25 mouse cellular contexts compared by ENCODE assay signal in genomic region chr9:123302759-123303313, GRCm38 (mm10).
"Had no signal": no experiment of that assay in that cellular context is flagged by ENCODE, and none has a peak within 500 bp of the region (broad histone marks: within the 10 kb centered on the region; RNA-seq: fewer than 3 reads in every experiment).

No protein-coding gene starts in this region.

- H3K27ac ChIP-seq: embryonic facial prominence, embryonic 10.5 days; embryonic facial prominence, embryonic 12.5 days; embryonic facial prominence, embryonic 13.5 days; embryonic facial prominence, embryonic 15.5 days; forebrain, embryonic 10.5 days; forebrain, embryonic 12.5 days; forebrain, embryonic 13.5 days; forebrain, embryonic 15.5 days; gastrocnemius, adult 2 months; heart, adult 2 months; heart, embryonic 10.5 days had no signal

- H3K9ac ChIP-seq: embryonic facial prominence, embryonic 12.5 days; embryonic facial prominence, embryonic 13.5 days; embryonic facial prominence, embryonic 15.5 days; forebrain, embryonic 12.5 days; forebrain, embryonic 13.5 days; forebrain, embryonic 15.5 days; forebrain, postnatal 0 days had no signal

- H3K27me3 ChIP-seq: embryonic facial prominence, embryonic 12.5 days; embryonic facial prominence, embryonic 13.5 days; embryonic facial prominence, embryonic 15.5 days; forebrain, embryonic 12.5 days; forebrain, embryonic 13.5 days; forebrain, embryonic 15.5 days had no signal

- DNase-seq: cerebellum, adult 9-10 months; cerebellum, adult 9-11 months; cerebellum, postnatal 10 days; cerebellum, postnatal 25 days; cerebellum, postnatal 36 days; embryo, embryonic 11 days; forebrain, postnatal 0 days; gastrocnemius, adult 2 months; gastrocnemius, postnatal 10 days; gastrocnemius, postnatal 14 days; gastrocnemius, postnatal 25 days; gastrocnemius, postnatal 36 days; heart, adult 11 months; heart, adult 18-20 months; heart, adult 2 months had no signal

- H3K4me2 ChIP-seq: embryonic facial prominence, embryonic 12.5 days; embryonic facial prominence, embryonic 13.5 days; embryonic facial prominence, embryonic 15.5 days; forebrain, embryonic 12.5 days; forebrain, embryonic 13.5 days; forebrain, embryonic 15.5 days had no signal

- H3K4me1 ChIP-seq: embryonic facial prominence, embryonic 10.5 days; embryonic facial prominence, embryonic 12.5 days; embryonic facial prominence, embryonic 13.5 days; embryonic facial prominence, embryonic 15.5 days; forebrain, embryonic 10.5 days; forebrain, embryonic 12.5 days; forebrain, embryonic 13.5 days; forebrain, embryonic 15.5 days had no signal

- H3K9me3 ChIP-seq: embryonic facial prominence, embryonic 10.5 days; embryonic facial prominence, embryonic 12.5 days; embryonic facial prominence, embryonic 13.5 days; embryonic facial prominence, embryonic 15.5 days; forebrain, embryonic 10.5 days; forebrain, embryonic 12.5 days; forebrain, embryonic 13.5 days; forebrain, embryonic 15.5 days; heart, embryonic 10.5 days had no signal

- H3K4me3 ChIP-seq: embryonic facial prominence, embryonic 10.5 days; embryonic facial prominence, embryonic 12.5 days; embryonic facial prominence, embryonic 13.5 days; embryonic facial prominence, embryonic 15.5 days; erythroblast, embryonic 14.5 days; forebrain, embryonic 10.5 days; forebrain, embryonic 12.5 days; forebrain, embryonic 13.5 days; forebrain, embryonic 15.5 days; gastrocnemius, adult 2 months; heart, adult 2 months; heart, embryonic 10.5 days had no signal

- H3K36me3 ChIP-seq: embryonic facial prominence, embryonic 10.5 days; embryonic facial prominence, embryonic 12.5 days; embryonic facial prominence, embryonic 13.5 days; embryonic facial prominence, embryonic 15.5 days; forebrain, embryonic 10.5 days; forebrain, embryonic 12.5 days; forebrain, embryonic 15.5 days; heart, embryonic 10.5 days had no signal
